Mouse (Mus musculus) liver, adult 2 months (tissue): ENCODE results near the gene Yy1. TPM values are rescaled to one million over a fixed set of nuclear protein-coding genes. Genes with fewer than 3 reads are reported as not detected.

ENCODE experiments used
- DNase-seq: peaks from one replicate; pipeline ENCODE4 v3.0.0-alpha.2; 2011; ENCODE audit warnings: low read depth, low spot score; ENCODE audit errors: extremely low read depth
- H3K27ac ChIP-seq: fragments of 200-500 bp; replicated peaks from 2 replicates; pipeline ENCODE4 v1.5.1; 2012; ENCODE audit warnings: low read depth, mild to moderate bottlenecking, control low read depth, inconsistent platforms, low read length; ENCODE audit not compliant: insufficient read depth
- H3K27me3 ChIP-seq: fragments of 200-500 bp; 2 replicates; pipeline ENCODE4 v1.6.1; 2012; ENCODE audit warnings: mild to moderate bottlenecking, moderate library complexity, low read length, inconsistent platforms; ENCODE audit not compliant: control insufficient read depth, insufficient read depth
- H3K36me3 ChIP-seq: fragments of 200-500 bp; 2 replicates; pipeline ENCODE4 v1.6.1; 2012; ENCODE audit warnings: low read length, inconsistent platforms; ENCODE audit not compliant: control insufficient read depth, insufficient read depth
- H3K4me1 ChIP-seq: fragments of 200-500 bp; 2 replicates; pipeline ENCODE4 v1.6.1; 2011; ENCODE audit warnings: low read length; ENCODE audit not compliant: control insufficient read depth, insufficient read depth
- H3K4me3 ChIP-seq: fragments of 200-500 bp; 2 replicates; pipeline ENCODE4 v1.5.1; 2011; ENCODE audit warnings: low read depth, mild to moderate bottlenecking, control low read depth, low read length, moderate library complexity; ENCODE audit not compliant: insufficient read depth
- H3K79me2 ChIP-seq: fragments of 200-500 bp; 2 replicates; pipeline ENCODE4 v1.6.1; 2012; ENCODE audit warnings: inconsistent platforms, mild to moderate bottlenecking, low read length, moderate library complexity; ENCODE audit not compliant: control insufficient read depth, insufficient read depth
- H3K9ac ChIP-seq: fragments of 200-500 bp; 2 replicates; pipeline ENCODE4 v1.6.1; 2012; ENCODE audit warnings: low read depth, mild to moderate bottlenecking, control low read depth, inconsistent platforms, low read length
- CTCF ChIP-seq: fragments of 200-500 bp; IDR thresholded peaks from 2 replicates; pipeline ENCODE4 v1.5.1; 2011; ENCODE audit warnings: low read depth, low read length, control low read depth
- POLR2A ChIP-seq: fragments of 200-500 bp; IDR thresholded peaks from 2 replicates; pipeline ENCODE4 v1.6.1; 2011; ENCODE audit warnings: low read length, control low read depth; ENCODE audit not compliant: insufficient read depth; ENCODE audit errors: extremely low read depth
- WGBS: fragments of 180-500 bp; shearing (Covaris S2); methylation state at CpG from one replicate; pipeline ENCODE4 v1.1.7; 2018; 5-methylcytosine and 5-hydroxymethylcytosine counted together
- polyA plus RNA-seq: library from polyadenylated mRNA; depleted of rRNA; stranded (reverse); fragments of >200 nt; gene quantifications from 2 replicates; pipeline ENCODE4 v1.2.3, GENCODE M21; 2012; rRNA removed
- total RNA-seq: library from RNA; depleted of rRNA; stranded (reverse); fragments of >200 nt; gene quantifications from 2 replicates; pipeline ENCODE4 v1.2.3, GENCODE M21; 2014; rRNA removed

Gene Yy1
- total RNA-seq (19.6 and 24.8 TPM in 2 replicates), polyA plus RNA-seq (10.3 and 11.6 TPM in 2 replicates)

DNA sequence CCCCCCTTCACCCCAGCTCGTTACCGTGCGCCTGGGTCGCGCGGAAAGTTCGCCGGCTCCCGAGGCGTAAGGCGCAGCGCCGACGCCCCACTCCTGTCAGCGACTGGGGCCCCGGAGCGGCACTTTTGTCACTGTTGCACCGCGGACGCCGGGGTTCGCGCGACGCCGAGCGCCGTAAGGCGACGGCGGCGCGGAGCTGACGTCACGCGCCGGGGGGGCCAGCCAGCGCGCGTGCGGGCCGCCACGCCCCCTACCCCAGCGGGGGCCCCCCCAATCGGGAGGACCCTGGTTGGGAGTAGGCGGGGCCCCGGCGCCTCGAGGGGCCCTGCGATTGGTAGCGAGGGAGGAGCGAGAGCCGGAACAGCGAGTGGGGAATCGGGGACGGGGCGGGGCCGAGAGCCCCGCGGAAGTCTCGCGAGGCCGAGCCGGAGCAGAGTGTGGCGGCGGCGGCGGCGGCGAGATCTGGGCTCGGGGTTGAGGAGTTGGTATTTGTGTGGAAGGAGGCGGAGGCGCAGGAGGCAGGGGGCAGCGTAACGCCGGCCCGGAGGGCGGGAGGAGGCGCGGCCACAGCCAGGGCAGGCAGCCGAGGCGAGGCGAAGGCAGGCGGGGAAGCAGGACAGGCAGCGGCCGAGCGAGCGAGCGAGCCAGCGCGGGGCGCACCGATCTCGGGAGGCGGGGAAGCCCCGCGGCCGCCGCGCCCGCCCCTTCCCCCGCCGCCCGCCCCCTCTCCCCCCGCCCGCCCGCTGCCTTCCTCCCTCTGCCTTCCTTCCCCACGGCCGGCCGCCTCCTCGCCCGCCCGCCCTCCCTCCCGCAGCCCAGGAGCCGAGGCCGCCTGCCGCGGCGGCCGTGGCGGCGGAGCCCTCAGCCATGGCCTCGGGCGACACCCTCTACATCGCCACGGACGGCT, at the start of gene Yy1:
Yy1 (plus strand) TSS at position 428 of the 907 bp plus-strand sequence.
- peak; percentile 82 for DNase-seq
- TF ChIP-seq CTCF (no peak), POLR2A (peak; percentile 88)
- Histone ChIP-seq H3K27me3 (no peaks in the 10 kb centered on the region), H3K9ac (peak within 1 kb of the TSS; percentile 100), H3K4me1 (peaks cover 13% of the 10 kb centered on the region; the same call in 1 of the 2 replicates), H3K27ac (peak within 1 kb of the TSS; percentile 100), H3K36me3 (no peaks in the 10 kb centered on the region), H3K79me2 (peaks cover 16% of the 10 kb centered on the region), H3K4me3 (peak within 1 kb of the TSS; percentile 98)
- WGBS, result under 1% methylated on average over 92 of the region's 127 CpGs

DNA sequence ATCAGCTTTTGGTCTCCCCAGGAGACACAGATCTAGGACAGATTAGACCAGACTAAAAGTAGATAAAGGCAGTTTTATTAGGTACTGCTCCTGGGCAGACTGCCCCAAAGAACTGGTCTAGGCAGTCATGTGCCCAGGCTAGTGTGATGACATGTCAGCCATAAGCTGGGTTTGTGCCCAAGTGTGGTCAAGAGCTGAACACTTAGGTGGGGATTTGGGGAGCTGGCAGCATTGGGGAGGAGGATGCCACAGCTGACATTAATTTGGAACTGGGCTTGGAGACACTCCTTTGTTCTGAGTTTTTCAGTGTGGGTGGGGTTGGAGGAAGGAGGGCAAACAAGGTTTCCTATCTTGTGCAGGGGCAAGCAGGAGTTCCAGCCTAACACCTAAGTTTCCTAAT, 46.8 kb upstream of the Yy1 start:
- no peak overlapping the region for H3K4me3 ChIP-seq

DNA sequence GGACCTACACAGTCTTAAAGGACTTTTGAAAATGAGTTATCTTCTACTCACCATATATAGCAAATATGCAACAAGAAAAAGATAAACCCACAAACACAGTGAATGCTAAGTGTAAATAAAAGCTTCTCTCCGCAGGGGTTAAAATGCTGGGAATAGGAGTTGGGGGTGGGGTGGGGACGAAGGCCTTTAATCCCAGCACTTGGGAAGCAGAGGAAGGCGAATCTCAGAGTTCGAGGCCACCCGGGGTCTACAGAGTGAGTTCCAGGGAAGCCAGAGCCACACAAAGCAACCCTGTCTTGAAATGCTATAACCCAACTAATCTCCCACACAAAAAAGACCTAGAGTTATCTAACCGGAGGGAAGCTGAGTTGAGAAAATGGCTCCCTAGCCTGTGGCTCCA, 43.8 kb upstream of the Yy1 start:
- WGBS, result 78% methylated on average over 6 of the region's 6 CpGs
- no peaks in the 10 kb centered on the region for H3K36me3 ChIP-seq
- H3K79me2 ChIP-seq, result no peaks in the 10 kb centered on the region

More for the DNA sequence above, 46.8 kb upstream of the Yy1 start:
- no peaks in the 10 kb centered on the region for H3K27me3 ChIP-seq
- TF ChIP-seq POLR2A (no peak), CTCF (no peak)
- no peak overlapping the region for H3K27ac ChIP-seq
- no peak overlapping the region for H3K9ac ChIP-seq
- no peaks in the 10 kb centered on the region for H3K4me1 ChIP-seq
- H3K36me3 ChIP-seq, result no peaks in the 10 kb centered on the region
- no peaks in the 10 kb centered on the region for H3K79me2 ChIP-seq
- DNase-seq, result no peak

DNA sequence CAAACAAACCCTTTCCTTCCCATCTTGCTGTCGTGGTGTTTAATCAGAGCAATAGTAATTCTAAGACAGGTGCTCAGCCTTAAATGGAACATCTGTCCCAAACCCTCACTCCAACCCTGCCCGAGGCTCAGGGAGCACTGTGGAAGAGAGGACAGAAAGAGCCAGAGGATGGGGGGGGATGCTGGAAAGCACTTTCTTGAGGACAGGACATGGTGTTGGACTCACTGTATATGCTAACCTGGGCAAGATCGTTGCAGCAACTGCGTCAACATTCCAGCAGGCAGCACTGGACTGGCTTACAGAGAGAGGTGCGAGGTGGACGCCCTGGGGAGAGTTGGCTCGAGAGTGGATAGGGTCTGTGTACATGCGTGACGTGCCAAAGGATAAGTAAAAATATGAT, 43.3 kb upstream of the Yy1 start:
- 80% methylated on average over 9 of the region's 9 CpGs for WGBS
- no peak overlapping the region for H3K27ac ChIP-seq

More for the DNA sequence above, 43.8 kb upstream of the Yy1 start:
- Histone ChIP-seq H3K9ac (no peak overlapping the region), H3K27me3 (no peaks in the 10 kb centered on the region), H3K27ac (no peak overlapping the region), H3K4me1 (no peaks in the 10 kb centered on the region), H3K4me3 (no peak overlapping the region)
- TF ChIP-seq POLR2A (no peak), CTCF (no peak)
- DNase-seq, result no peak

DNA sequence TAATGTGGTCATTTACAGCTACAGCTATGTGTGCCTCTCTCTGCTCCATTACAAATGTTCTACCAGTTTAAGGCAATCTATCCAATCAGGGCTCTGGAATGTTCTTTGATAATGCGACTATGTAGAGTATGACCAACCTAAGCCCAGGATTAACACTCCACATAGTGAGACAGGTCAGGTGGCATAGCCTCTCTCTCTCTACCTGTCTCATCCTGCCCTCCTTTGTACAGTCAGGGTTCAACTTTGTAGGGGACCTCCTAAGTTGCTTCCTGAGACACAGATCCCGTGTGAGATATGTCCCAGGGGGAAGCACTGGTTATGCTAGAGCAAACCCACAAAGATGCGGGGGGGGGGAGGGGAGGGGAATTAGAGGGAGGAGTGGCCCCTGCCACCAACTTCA, 42.5 kb upstream of the Yy1 start:
- Histone ChIP-seq H3K79me2 (no peaks in the 10 kb centered on the region), H3K9ac (no peak overlapping the region), H3K4me3 (no peak overlapping the region), H3K27ac (no peak overlapping the region), H3K36me3 (no peaks in the 10 kb centered on the region), H3K4me1 (no peaks in the 10 kb centered on the region), H3K27me3 (no peaks in the 10 kb centered on the region)
- TF ChIP-seq POLR2A, result no peak
- no peak for TF ChIP-seq CTCF
- DNase-seq, result no peak
- WGBS, result 76% methylated on average over 3 of the region's 3 CpGs

More for the DNA sequence above, 43.3 kb upstream of the Yy1 start:
- DNase-seq, result no peak
- Histone ChIP-seq H3K9ac (no peak overlapping the region), H3K27me3 (no peaks in the 10 kb centered on the region), H3K36me3 (no peaks in the 10 kb centered on the region), H3K4me1 (no peaks in the 10 kb centered on the region), H3K4me3 (no peak overlapping the region), H3K79me2 (no peaks in the 10 kb centered on the region)
- TF ChIP-seq POLR2A (no peak), CTCF (no peak)

DNA sequence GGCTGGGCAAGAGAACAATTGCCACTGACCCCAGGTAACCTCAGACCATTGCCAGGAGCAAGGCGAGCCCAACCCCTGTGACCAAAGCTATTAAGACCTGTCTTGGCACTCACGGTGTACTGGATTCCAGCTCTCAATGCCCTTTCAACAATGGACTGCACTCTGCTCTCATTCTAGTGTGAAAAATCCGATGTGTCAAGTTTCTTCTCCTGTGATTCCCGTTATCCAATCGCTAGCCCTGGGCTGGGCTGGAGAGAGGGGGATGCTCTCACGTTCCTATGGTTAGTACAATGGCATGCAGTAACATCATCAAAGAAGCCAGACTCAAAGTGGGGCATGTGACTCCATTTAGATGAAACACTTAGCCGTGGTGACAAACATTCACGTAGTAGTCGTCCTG, 41.0 kb upstream of the Yy1 start:
- H3K4me3 ChIP-seq, result no peak overlapping the region
- H3K27me3 ChIP-seq, result no peaks in the 10 kb centered on the region
- no peak overlapping the region for H3K9ac ChIP-seq
- no peaks in the 10 kb centered on the region for H3K36me3 ChIP-seq
- H3K4me1 ChIP-seq, result no peaks in the 10 kb centered on the region
- H3K79me2 ChIP-seq, result no peaks in the 10 kb centered on the region
- no peak for DNase-seq
- no peak overlapping the region for H3K27ac ChIP-seq
- no peak for TF ChIP-seq CTCF
- 79% methylated on average over 9 of the region's 9 CpGs for WGBS
